Mouse (Mus musculus) cortical plate, adult 2 months (tissue): Measurements from ENCODE around the gene Ube2m.

Experiments used
- CTCF ChIP-seq: fragments of 200-500 bp; IDR thresholded peaks from 2 replicates; pipeline ENCODE4 v1.5.1; 2011; ENCODE audit warnings: mild to moderate bottlenecking, control low read depth, low read length; ENCODE audit not compliant: insufficient read depth; ENCODE audit errors: extremely low read depth
- POLR2A ChIP-seq: fragments of 200-500 bp; IDR thresholded peaks from 2 replicates; pipeline ENCODE4 v1.6.1; 2011; ENCODE audit warnings: mild to moderate bottlenecking, low read length, control low read depth; ENCODE audit not compliant: insufficient read depth; ENCODE audit errors: extremely low read depth

- no peak for TF ChIP-seq POLR2A
- TF ChIP-seq CTCF: no peak
Observed at GRCm38 (mm10) chr7:13053961-13054286, 15.8 kb upstream of the Ube2m start.
